Mouse (Mus musculus): ENCODE results near the gene Ccdc78.
A peak's percentile ranks its signal among the peaks of the same experiment; 100 is the strongest.
"Not testable (repeated sequence)": the region's sequence is repeated elsewhere in the genome, so short reads cannot be mapped to it uniquely, and the experiment has no call there.

Ccdc78 gene

DNA sequence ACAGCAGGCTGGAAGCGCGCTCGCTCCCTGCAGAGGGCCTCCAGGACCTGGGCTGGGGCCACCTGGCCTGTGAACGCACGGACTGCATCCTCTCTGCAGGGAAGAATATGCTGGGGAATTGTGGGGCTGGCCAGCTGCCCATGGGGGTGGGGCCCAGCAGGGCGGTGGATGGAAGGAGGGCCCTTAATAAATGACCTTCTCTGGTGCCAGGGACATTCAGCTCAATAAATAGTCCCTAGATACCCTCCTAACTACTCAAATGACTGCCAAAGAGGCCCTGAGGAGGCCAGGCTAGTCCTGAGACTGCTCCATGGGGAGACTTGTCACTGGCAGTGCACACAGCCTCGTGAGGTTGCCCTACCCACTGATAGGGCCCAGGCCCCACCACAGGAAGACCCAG is 3.3 kb upstream of the Ccdc78 start:
- DNase-seq (ENCODE audit: low read depth): no peak

- peak; percentile 54 for DNase-seq (ENCODE audit: low read depth)
Measured at GRCm38 (mm10) chr17:25783861-25784574, 2.4 kb upstream of the Ccdc78 start.

DNA sequence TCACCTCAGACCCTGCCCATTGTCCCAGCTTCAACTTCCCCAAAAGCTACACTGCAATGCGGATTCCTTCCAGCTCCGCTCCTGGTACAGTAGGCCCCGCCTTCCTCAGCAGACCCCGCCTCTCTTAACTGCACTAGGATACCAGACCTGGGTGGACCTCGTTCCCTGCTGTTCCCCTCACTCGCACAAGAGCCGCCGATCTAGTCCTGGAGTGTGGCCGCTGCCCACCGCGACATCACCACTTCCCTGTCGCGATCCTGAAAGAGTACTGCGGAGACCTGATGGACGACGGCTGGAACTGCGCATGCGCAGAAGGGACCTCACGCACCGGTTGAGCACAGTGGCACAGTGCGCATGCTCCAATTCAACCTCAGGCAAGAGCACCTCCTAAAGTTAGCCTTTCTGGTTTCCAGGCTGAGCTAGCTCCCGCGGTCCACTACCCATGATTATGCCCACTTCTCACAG is 1.1 kb upstream of the Ccdc78 start, which contains the start of gene Haghl:
Gene Haghl (minus strand): TSS at position 393 of the 465 bp plus-strand sequence.
- peak; percentile 97 for DNase-seq (ENCODE audit: low read depth)

DNA sequence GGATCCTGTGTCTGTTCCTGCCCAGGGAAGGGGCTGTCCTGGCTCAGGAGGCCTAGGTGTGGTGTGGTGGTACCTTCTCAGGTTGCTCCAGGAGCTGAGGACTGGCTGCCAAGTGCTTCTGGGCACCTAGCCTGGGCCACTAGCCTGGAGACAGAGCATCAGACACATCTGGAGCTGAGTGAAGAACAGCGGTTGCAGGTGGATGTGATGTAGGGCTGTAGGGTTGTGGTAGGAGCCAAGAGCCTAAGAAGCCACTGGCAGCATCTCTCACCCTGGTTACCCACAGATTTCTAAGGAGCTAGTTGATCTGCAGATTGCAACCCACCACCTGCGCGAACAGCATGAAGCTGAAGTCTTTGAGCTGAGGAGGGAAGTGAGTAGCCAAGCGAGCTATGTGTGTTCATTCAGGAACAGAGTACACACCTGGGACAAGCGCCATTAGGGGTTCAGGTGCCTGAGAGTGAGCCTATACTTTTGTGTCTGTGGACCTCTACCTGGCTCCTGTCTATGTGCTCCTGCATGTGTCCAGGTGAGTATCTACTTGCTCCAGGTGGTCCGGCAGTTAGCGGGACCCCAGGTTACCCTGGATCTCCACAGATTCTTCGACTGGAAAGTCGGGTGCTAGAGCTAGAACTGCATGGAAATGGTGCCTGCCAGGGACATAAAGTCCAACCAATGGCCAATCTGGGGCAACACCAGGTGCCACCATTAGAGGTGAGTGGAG is 563 bp downstream of the Ccdc78 start:
- DNase-seq (ENCODE audit: low read depth): no peak

GRCm38 (mm10) chr17:25791320-25791842 is 5.0 kb downstream of the Ccdc78 start:
- no peak for DNase-seq (ENCODE audit: low read depth)

DNA sequence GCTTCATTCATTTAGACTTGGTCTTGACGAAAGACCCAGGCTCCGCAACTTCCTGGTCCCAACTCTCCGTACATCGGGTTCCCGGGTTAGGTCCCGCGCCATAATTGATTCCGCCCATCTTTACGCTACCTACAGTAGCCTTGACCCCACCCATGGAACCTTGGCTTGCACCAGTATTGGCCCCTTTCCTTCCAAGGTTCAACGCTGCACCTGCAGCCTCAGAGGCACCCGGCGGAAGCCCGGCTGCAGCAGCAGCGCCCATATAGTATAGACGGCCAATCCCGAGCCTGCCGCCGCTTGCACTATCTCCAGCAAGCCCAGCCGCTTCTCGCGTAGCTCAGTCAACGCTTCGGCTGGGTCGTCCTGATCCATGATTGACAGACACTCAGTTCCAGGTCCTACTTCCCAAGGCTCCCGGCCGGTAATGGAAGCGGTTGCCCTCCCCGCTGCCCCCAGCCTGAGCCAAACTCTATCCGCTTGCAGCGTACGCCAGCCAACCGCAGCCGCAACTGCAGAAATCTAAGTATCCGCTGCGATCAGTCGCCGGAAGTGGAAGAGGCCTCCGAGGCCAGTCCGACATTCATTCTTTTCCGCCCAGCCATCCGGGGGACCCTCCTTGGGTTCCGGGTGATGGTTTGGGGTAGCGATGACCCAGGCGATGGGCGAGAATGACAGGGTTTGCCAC is 5.6 kb downstream of the Ccdc78 start:
- DNase-seq (ENCODE audit: low read depth): peak; percentile 94

- peak; percentile 95 for DNase-seq (ENCODE audit: low read depth)
Measured at GRCm38 (mm10) chr17:25792615-25793014, 6.2 kb downstream of the Ccdc78 start, which contains the start of gene Fam173a. TSS of gene Fam173a (minus strand) at chr17:25792901.

DNA sequence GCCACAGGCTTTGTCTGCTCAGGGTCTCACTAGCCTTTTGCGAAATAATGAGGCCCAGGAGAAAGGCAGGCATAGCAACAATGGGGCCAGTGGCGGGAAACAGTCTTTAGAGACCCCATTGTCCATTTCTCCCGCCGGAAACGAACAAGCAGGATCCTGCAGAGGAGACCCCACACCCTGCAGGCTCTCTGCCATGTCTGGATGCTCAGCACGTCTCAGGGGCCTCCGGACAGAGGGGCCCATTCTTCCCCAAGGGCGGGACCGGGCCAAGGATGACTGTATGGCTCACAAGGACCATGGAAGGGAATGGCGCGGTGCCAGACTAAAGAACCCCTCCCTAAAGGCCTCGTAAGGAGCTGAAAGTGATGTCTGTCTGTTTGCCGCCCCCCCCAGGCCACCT is 7.8 kb downstream of the Ccdc78 start:
- DNase-seq (ENCODE audit: low read depth): no peak

DNA sequence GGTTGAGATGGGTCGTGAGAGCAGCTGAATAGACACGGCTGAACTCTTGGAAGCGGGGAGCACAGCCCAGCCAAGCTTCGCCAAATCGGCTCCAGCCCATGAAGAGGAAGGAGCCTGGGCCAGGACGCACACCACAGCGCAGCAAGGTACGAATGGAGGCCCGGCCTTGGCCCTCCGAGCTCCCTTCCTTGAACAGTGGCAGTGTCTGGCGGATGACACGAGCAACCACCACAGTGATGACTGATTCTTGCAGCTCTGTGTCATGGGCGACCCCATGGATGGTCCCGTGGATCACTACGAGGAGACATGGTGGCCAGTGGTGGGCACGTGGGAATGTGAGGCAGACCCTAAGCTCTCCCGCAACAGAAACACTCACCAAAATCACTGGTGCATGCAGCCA is 8.6 kb downstream of the Ccdc78 start:
- DNase-seq (ENCODE audit: low read depth): no peak

DNA sequence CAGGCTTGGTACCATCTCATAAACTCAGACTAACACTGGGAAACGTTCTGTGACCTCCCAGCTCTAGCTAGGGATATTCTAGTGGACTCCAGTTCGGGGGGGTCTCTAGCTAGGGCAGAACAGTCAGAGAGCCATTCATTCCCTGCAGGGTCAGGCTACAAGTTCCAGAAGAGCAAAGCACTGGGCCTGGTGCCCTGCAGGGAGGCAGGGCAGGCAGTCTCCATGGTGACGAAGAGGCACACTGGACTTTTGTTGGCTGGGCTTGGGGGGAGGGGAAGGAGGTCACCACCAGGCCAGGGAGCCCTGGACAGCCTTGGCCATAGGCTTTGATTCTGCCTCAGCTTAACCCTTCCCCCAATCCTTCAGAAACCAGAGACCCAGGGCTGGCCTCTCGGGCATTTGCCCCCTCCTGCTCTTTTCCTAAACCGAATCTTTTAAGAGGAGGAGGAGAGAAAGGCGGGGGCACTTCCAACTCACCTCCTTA is 9.3 kb downstream of the Ccdc78 start, which contains the start of gene AC134908.4:
Gene AC134908.4 (minus strand): TSS at position 51 of the 484 bp plus-strand sequence.
- peak; percentile 14 for DNase-seq (ENCODE audit: low read depth)

GRCm38 (mm10) chr17:25796211-25796771 is 9.9 kb downstream of the Ccdc78 start:
- peak; percentile 28 for DNase-seq (ENCODE audit: low read depth)

DNA sequence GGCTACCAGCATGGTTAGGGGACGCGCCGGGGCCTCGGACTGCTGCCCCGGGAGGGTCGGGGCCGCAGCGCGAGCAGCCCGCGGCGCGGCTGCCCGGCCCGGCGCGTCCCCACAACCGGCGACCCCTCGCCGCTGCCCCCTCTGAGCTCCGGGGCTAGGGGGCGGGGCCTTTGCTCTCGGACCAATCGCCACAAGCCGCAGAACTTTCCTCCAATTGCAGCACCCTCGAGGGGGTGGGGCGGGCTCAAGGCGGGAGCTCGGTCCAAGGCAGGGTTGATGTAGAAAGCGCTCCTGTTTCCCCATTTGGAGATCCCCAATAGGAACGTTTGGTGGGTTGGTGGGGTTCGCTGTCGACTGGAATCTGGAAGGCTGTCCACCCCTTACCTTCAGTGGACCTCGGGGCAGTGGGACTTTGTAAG is 10.6 kb downstream of the Ccdc78 start, which contains the start of gene Metrn:
Gene Metrn (minus strand): TSS at position 186 of the 419 bp plus-strand sequence.
- DNase-seq (ENCODE audit: low read depth): peak; percentile 89

GRCm38 (mm10) chr17:25801029-25801428 is 14.6 kb downstream of the Ccdc78 start:
- DNase-seq (ENCODE audit: low read depth): peak; percentile 88

DNA sequence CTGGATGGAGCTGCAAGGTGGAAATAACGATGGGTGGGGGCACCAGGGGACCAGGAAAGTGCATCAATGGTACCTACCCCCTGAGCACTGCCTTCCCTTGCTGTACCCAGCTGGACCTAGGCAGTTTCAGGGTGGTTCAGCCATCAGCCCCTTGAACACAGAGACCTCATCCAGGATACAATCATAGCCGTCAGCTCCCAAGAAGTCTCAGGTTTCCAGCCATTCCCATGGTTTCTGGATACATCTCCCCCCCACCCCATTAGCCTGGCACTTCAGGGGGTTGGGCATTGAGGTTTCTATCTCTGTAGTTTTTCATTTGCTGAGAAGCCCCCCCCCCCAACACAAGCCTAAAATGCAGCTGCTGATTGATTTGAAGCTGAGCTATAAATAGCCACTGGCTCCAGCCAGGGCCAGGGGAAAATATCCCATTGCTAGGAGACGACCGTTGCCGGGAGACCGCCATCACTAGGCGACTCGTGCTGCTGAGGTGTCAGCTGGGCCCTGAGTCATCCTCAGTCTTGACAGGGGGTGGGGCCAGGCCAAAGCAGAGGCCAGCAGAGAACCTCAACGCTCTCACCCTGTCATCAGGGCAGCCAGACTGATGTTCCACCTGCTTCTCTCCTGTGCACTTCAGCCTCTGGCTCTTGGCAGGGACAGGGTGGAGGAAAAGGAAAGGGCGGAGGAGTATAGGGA is 16.6 kb downstream of the Ccdc78 start:
- DNase-seq (ENCODE audit: low read depth): peak; percentile 52

DNA sequence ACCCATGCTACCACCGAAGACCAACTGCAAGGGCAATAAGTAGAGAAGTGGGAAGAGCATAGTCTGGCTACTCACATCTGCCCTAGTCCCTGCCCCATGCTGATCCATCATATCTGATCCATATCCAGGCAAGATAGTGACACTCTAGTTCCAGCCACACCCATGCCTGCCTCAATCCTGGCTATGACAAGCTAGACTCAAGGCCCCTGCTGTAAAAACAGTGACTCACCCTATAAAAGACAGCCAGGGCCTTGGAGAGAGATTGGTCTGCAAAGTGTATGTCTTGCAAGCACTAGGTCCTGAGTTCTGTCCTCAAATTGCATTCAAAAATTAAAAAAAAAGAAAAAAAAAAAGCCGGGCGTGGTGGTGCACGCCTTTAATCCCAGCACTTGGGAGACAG is 20.1 kb downstream of the Ccdc78 start:
- no peak for DNase-seq (ENCODE audit: low read depth)

- DNase-seq (ENCODE audit: low read depth): not testable (repeated sequence)
Measured at GRCm38 (mm10) chr17:25807452-25807851, 21.1 kb downstream of the Ccdc78 start.

DNA sequence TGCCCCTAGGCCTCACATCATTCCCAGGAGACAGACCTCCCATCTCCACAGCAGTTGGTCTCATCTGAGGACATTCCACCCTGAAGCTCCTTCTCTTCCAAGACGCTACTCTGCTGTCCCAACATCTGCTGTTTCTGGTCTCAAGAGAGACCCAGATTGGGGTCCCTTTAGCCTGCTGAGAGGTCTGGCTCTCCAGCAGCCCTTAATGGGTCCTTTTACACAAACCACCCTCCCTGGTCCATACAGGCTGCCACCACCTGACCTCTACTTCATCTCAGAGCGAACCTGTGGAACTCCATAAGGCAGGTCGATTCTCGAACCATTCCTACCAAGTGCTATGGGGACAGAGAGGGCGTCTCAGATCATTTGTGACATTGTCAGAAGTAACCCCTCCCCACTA is 21.6 kb downstream of the Ccdc78 start:
- DNase-seq (ENCODE audit: low read depth): no peak

DNA sequence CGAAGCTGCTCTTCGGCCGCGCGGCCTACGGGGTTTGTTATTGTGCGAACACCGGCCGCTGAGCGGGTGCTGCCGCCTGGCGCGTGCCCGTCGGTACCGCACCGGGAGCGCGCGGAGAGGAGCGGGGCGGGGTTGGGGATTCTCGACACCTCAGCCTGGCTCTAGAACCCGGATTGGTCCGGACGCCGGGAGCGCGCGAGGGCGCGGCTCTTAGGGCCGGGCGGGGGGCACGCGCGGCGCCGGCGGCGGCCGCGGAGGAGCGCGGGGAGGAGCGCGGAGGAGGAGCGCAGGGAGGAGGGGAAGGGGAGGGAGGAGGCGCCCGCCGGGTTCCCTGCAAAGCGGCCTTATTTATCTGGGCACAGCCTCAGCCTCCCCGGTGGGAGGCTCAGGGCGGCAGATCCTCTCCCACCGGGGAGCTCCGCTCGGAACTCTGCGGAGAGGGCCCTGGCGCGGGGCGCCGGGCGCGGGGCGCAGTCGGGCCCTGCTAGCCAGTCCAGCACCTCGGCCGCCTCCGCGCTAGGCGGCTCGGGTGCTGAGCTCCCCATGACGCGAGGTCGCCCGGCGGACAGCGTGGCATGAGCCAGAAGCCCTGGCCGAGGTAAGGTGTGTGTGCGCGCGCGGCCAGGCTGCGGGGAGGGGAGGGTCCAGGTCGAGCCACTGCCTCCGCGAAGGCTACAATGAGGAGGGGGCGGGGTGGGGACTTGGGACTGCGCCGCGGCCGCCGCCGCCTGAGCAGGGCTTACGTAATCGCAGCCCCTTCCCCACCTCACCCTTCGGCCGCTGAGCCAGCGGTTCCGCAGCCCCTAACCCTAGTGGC is 22.6 kb downstream of the Ccdc78 start, which contains the start of gene Fbxl16:
Gene Fbxl16 (plus strand): TSS at position 297 of the 817 bp plus-strand sequence.
- DNase-seq (ENCODE audit: low read depth): no peak

- DNase-seq (ENCODE audit: low read depth): no peak
Measured at GRCm38 (mm10) chr17:25809606-25810340, 23.4 kb downstream of the Ccdc78 start.
